Mouse (Mus musculus) monocyte, adult 2 months (primary cell): ENCODE results near the gene Spem2.

Experiments used
- DNase-seq, 2 experiments: peaks; one replicate each; pipeline ENCODE4 v3.0.0; 2022; ENCODE audit warnings: low spot score in 2 of 2, low read depth in 1 of 2

Gene Spem2

DNA sequence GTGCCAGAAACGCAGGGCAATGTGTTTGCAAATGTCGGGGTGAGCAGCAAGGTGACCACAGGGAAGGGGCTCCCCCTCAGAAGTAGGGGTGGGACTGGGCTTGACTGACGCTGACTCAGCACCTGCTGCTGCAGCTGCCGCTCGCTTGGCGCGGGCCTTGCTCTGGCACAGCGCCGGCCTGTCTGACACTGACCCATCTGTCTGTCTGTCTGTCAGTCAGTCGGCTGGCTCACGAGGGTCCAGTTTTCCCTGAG is 18.2 kb downstream of the Spem2 start:
- DNase-seq: no peak

DNA sequence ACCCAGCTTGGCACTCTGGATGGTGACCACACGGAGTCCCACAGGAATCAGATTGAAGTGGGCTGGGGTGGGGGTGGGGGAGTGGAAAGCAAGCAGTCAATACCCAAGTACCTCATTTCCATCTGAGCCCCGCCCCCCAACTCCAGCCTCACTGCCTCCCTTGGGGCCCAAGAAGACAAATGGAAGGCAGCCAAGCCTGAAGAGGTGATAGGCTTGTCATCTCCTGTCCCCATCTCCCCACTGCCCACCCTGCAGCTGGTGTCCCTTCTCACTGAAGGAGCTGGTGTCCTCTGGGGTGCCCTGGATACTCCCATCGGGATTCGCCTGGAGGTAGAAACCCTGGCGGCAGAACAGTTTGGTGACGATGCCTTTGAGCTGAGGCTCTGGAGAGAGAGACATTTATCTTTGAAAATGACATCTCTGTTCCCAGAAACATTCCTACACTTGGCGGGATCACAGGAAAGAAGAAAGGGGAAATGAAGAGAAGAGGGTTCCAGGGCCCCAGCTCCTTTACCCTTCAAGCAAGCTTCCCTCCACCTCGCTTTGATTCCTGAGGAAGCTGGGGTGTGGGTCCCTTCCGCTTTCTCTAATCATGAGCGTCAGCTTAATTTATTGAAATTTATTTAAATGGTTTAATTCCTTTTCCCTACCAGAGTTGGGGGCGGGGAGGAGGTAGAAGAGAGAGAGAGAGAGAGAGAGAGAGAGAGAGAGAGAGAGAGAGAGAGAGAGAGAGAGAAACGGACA is 18.7 kb downstream of the Spem2 start:
- no peak for DNase-seq

DNA sequence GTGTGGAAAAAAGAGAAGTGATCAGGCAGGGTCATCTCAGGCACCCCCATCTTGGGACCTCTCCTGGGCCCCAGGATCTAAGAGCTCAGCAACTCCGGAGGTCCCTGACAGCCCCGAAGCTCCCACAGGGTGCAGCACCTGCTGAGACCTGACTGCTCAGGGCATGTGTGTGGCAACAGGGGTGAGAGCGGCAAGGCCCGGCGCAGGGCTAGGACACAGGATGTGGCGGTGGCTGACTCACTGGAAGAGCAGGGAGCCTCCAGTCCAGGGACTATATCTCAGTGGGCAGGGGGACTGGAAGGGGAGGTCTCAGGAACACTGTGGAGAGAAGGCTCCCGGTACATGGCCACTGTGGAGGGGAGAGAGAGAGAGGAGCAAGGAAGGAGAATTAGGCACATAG is 20.3 kb downstream of the Spem2 start:
- DNase-seq: no peak

DNA sequence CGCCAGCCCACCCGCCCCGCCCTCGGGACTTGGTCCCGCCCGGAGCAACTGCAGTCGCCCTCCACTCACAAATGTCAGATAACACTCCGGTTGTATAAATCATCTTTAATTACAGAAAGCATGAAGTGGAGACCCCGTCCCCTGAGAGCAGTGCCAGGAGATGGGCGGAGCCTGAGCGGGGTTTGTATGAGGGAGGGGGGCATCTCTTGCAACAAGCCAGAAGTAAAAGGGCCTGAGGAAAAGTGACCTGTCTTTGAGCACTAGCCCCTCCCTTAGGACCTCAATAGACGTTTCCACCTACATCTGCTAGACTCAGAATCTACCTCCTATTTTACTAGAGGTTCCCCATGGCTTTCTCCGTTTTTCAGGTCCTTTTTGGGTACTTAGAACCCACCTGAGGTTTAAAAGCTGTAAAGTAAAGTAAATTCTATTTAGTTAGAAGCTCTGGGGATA is 22.3 kb downstream of the Spem2 start:
- no peak for DNase-seq

DNA sequence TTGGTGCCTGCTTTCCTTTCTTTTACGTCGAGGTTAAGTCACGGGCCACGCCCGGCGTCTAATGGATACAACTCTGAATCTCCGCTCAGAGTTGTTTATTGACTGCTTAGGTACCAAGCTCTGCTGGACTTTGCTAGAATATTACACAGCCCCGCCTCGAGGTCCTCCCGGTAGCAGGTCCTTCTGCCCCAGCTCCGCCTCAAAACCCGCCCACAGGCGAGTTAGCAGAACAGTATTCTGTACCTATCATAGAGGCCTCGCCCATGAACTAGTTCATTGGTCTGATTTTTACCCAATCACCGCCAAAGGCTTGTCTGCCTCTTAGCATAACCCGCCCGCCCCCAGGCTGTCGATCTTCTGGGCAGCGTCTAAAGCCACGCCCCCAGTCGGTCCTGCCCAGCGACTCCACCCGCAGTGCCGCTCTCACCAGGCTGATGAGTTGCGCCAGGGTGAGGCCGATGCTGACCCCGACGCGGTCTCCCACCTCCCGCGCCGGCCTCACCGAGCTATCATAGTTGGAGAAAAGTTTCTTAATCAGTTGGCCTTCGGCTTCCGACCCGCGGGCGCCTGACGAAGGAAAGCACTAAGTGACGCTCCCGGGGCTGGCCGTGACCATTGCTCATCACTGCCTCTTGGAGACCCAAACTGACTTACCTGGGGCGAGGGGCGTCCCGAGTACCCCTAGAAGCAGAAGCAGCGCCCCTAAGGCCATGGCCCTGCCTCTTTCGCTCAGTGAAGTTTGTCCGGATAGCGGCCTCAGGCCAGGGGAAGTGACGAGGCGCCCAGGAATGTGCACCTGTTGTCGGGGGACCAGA is 22.9 kb downstream of the Spem2 start, which contains the start of gene Chrnb1:
Gene Chrnb1, minus strand, starts transcription at position 776 of the 815 bp plus-strand sequence.
- peak; percentile 85 to 87 for DNase-seq

DNA sequence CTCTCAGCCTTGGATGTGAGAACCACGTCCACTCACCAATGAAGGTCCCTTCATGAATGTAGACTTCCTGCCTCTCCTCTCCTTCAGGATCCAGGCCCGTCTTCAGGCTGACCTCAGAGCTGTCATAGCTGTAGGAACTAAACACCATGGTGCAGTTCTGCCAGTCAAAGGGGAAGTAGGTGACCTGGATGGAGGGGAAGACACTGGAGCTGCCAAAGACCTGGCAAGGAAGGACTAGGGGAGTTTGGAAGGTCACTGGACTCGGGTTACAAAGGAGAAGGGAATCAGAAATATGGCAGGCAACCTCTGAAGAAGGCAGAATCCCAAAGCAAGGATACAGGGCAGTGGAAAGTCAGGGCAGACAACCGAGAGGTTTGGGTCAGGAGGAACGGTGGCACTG is 24.8 kb downstream of the Spem2 start:
- no peak for DNase-seq

DNA sequence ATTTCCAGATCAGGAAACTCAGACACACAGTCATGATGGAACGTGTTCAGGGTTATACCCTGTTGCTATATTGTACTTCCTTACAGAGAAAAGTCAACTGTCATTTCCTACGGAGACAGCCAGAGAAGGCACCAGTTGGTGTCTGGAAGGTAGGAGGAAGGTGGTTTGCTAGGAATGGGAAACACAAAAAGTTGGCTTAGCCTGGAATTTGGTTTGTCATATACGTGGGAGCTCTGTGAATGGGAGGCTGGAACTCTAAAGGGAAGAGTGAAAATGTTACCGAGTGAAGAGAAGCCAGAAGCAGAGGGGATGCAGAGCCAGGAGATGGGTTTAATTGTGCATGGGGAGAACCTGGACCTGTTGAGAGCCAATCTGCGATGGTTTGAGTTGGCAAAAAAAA is 26.8 kb downstream of the Spem2 start:
- DNase-seq: no peak

DNA sequence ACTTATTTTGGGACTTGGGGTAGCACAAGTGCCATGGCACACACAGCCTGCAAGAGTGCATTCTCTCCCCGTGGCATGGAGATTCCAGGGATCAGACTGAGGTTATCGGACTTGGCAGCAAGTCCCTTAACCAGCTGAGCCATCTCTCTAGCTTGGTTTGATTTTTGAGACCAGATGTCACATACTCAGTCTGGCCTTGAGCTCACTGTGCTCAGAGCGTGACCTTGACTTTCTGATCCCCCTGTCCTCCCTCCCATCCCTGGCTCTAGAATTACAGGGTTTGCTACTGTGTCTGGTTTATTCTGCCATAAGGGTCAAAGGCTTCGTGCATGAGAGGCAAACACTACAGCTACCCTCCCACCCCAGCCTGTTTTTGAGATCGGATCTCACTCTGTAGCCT is 28.8 kb downstream of the Spem2 start:
- DNase-seq: no peak

DNA sequence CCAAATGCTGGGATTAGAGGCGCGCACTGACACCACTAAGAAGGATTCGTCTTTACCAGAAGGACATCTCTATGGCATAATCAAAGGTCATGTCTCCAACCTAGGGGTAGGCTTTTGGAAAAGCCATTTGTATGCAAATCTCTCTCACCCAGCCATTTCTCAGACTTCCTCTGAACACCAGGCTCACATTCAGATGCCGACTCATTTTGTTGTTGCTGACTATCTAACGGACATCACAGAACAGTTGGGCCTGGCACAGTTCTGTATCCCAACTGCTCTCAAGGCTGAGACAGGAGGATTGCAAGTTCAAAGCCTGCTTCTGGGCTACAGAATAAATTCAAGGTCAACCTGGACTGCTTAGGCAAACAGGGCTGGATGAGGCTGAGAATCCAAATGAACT is 31.0 kb downstream of the Spem2 start:
- no peak for DNase-seq

DNA sequence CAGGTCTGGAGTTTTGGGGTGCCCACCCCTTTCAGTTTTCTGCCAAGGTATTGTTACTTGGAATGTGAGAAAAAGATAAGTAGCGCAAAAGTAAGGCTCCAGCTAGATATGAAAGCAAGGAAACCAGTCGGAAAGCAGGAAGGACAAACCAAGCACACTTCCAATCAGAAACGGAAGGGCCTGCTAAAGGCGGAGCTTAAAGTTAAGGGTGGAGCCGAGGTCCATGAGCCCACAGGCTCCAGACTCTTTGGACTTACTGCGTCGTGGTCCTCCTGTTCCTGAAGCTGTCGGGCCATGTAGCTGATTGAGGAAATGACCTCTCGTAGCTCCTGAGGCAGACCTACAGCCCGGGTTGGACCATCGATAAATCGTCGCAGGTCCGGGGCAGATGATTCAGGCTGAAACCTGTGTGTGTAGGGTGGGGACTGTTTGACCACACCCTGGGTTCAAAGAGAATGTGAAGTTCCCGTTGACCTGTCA is 33.4 kb downstream of the Spem2 start:
- DNase-seq: no peak

DNA sequence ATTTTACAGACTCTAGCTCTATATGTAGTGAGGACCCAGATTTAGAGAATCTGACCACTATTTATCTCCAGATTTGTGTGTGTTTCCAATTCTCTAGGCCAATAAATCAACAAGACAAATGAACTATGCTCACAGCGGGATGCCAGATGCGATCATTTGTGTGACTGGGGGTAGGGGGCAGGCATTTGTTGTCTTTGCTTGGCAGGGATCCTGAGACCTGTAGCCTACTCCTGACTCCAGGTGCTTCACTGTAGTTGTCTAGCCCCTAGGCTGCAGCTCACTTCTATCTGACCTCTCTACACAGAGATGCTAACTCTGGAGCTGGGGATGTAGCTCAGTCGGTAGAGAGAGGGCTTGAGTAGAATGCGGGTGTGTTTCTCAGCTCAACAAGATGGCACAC is 36.4 kb downstream of the Spem2 start:
- DNase-seq: no peak

DNA sequence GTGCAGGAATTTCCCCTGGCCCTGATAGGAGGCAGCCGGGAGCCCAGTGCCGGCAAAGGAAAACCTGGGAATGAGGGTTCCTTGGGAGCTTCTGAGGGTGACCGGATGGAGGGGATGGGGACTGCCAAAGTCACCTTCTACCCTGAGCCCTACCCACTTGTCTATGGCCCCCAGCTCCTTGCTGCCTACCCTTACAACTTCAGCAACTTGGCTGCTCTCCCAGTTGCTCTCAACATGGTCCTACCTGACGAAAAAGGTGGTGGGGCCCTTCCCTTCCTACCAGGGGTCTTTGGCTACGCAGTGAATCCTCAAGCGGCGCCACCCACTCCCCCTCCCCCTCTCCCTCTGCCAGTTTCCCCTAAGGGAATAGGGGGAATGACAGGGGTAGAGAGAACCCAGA is 39.3 kb downstream of the Spem2 start:
- no peak for DNase-seq

DNA sequence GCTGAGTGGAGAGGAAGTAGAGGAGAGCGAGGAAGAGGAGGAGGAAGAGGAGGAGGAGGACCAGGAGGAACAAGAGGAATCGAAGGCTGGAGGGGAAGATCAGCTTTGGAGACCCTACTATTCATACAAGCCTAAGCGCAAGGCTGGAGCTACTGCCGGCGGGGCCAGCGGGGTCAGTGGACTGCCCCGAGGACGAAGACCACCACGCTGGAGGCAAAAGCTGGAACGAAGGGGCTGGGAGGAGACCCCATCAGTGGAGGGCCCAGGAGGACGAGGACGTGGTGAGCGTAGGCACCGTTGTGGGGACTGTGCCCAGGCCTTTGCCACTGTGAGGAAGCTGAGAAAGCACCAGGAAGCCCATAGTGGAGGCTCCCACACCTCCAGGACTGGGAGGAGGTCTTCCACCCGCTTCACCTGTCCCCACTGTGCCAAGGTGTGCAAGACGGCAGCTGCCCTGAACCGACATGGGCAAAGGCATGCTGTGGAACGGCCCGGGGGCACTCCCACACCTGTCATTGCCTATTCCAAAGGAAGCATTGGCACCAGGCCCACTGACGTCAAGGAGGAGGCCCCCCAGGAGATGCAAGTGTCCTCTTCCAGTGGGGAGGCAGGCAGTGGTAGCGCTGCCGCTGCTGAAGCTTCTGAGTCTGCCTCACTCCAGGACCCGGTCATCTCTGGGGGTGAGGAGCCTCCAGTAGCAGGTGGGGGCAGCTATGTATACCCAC is 39.8 kb downstream of the Spem2 start:
- DNase-seq: no peak

DNA sequence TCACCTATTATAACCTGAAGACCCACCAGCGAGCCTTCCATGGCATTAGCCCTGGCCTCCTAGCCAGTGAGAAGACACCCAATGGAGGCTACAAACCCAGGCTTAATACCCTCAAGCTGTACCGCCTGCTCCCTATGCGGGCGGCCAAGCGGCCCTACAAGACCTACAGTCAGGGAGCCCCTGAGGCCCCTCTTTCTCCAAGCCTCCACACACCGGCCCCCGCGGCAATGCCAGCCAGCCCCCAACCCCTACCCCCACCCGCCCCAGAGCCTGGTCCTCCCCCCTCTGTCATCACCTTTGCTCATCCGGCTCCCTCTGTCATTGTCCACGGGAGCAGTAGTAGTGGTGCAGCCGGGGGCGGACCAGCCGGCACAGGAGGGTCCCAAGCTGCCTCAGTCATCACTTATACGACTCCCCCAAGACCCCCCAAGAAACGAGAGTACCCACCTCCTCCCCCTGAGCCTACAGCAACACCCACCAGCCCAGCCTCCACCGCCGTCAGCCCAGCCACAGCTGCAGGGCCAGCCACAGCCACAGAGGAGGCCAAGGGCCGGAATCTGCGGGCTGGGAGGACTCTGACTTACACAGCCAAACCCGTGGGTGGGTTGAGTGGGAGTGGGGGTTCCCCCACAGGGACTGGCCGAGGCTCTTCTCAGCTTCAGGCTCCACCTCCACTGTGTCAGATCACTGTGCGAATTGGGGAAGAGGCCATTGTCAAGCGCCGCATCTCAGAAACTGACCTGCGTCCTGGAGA is 40.6 kb downstream of the Spem2 start:
- DNase-seq: no peak

DNA sequence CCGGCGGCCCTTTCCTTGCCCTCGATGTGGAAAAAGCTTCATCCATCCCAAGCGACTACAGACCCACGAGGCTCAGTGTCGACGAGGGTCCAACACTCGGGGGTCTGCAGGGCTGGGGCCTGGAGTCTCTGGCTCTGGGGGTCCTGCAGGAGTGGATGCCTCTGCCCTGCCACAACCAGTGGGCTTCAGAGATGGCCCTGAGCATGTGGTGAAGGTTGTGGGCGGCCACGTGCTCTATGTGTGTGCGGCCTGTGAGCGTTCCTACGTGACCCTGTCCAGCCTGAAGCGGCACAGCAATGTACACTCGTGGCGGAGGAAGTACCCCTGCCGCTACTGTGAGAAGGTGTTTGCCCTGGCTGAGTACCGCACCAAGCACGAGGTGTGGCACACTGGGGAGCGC is 41.8 kb downstream of the Spem2 start:
- DNase-seq: no peak

DNA sequence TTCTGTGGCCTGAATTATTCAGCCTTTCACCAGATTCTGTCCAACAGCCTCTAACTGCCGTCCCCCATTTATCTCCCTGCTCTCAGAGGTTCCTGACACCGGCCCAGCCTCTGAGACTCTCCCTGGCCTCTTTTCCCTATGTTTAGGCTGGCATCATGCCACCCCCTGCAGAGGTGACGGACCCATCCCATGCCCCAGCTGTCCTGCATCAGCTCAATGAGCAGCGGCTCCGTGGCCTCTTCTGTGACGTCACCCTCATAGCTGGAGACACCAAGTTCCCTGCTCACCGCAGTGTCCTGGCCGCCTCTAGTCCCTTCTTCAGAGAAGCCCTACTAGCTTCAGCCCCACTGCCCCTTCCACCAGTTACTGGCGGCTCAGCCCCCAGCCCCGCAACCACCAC is 42.5 kb downstream of the Spem2 start:
- no peak for DNase-seq

DNA sequence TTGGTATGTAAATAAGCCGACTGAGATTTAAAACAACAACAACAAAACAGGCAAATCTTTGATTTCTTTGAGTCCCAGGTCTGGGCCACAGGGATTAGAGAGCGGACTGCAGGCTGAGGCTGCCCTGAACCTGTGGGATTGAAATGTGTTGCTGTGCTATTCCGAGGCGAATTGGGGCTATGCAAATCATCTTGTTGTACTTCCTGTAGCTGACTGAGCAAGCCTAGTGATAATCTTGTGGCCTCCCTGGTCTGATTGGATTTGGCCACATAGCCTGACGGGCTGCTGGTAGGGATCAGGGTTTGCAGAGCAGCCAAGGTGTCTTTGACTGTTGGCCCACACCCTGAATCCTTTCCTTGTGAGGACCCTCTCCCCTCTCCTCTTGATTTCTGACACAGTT is 43.3 kb downstream of the Spem2 start:
- no peak for DNase-seq

DNA sequence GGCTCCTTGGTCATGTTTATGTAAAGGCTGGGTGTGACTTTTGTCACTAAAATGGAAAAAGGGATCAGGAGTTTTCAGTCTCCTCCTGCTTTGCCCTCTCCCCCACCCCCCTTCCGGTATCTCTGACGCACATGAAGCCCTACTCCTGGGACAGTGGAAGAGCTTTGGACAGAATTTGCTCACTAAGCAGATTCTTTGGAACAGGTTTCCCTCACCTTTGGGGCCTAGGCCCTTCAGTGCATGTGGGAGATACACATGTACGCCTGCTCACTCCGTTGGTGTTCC is 50.7 kb downstream of the Spem2 start:
- no peak for DNase-seq

DNA sequence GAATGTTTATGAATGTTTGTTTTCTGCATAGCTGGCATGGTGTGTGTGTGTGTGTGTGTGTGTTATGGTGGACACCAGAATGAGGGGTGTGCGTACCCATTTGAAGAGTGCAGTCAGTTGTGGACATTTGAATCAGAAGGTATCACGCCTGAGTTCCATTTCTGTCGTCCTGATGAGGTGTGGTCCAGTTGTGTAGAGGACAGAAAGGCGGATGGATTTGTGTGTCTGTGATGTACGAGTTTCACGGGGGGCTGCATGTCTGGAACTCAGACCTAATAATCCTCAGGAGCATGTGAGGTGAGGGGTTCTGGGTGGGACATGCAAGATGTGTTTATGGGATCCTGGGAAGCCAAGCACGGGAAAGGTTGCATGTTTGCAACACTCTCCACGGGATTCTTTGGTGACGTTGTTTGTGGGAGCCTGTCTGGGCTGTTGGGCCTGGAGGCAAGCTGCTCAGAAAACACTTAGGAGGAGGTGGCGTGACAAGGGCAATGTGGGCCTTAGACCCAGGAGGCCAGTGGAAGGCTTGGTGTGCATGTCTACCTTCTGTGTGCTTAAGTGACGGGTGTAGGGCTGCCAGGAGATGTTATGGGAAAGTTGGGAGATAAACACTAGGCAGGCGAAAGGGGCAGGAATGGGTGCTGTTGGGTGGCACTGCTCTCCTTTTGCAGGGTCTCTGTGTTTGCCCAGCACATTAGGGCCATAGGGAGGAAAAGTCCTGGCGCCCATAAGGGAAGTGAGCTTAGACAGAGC is 51.2 kb downstream of the Spem2 start:
- no peak for DNase-seq
